Mouse (Mus musculus) yolk sac, embryonic 10.5 days (tissue): ENCODE data around the gene Lypd4.
"Not testable (repeated sequence)": the region's sequence is repeated elsewhere in the genome, so short reads cannot be mapped to it uniquely, and the experiment has no call there.

Experiments used
- DNase-seq: peaks from one replicate; pipeline ENCODE4 v3.0.0-alpha.2; 2017; ENCODE audit warnings: low spot score

Gene Lypd4

GRCm38 (mm10) chr7:24846576-24846975, 23.2 kb downstream of the Lypd4 start:
- not testable (repeated sequence) for DNase-seq

DNA sequence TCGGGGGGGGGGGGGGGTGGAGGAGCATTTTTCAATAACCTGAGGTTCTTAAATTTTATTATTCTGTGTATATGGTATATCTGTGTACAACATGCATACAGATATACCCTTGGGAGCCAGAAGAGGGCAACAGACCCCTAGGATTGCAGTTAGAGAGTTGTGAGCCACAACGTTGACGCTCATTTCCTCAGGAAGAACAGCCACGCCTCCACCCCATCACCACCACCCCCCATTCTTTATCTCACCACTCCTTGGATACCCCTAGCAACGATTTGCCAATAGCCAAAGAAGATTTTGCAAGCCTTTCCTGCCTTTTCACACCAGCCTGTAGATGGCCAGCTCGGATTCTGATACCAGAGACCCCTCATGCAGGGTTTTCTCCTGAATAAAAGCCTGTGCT, 24.0 kb downstream of the Lypd4 start:
- DNase-seq = peak; percentile 63

DNA sequence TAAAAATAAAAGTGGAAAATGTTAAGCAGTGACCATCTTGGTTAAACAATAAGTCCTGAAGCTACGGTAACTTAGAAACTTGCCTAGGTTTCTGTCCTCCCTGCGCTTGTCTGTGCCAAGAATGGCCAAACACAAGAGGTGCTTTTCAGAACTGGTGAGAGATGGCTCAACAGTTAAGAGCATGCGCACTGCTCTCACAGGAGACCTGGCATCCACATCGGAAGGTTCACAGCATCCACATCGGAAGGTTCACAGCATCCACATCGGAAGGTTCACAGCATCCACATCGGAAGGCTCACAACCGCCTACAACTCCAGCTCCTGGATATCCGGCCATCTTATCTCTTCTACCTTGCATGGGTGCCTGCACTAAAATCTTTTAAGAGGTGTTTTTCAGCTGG, 24.6 kb downstream of the Lypd4 start:
- no peak for DNase-seq

GRCm38 (mm10) chr7:24844144-24844543, 25.6 kb downstream of the Lypd4 start:
- DNase-seq = no peak

GRCm38 (mm10) chr7:24841009-24841408, 28.7 kb downstream of the Lypd4 start:
- DNase-seq = no peak

- DNase-seq = no peak
These were observed 29.4 kb downstream of the Lypd4 start for GRCm38 (mm10) chr7:24840331-24840730.

GRCm38 (mm10) chr7:24839410-24839808, 30.3 kb downstream of the Lypd4 start:
- DNase-seq = no peak

DNA sequence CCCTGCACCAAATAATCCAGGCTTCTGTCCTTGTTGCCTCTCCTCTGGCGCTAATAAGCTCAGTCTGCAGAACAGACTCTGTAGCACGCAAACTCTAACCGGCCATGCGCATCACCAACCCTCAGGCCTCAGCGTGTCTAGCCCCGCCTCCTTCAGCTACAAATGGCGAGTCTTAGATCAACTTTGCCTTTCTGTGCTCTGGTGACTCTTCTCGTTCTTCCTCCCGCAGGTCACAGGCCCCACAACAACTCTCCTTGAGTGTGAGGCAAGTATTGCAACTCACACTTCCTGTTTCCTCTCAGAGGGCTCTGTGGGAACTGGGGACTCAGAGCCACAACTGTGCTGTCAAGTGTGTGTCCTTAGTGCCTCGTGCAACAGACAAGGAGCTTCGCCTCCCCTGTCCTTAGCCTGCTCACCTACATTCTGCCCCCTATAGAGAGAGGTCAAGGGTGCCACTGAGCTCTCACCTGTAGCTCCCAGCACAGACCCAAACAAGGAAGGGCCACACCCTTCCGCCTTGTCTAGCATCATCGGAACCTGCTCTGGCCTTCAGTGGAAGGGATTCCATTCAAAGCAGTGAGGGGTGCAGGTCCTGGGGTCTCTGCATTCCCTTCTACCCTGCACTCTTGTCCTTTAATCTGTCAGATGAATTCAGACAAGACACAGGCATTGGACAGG, 30.9 kb downstream of the Lypd4 start:
- DNase-seq = not testable (repeated sequence)

DNA sequence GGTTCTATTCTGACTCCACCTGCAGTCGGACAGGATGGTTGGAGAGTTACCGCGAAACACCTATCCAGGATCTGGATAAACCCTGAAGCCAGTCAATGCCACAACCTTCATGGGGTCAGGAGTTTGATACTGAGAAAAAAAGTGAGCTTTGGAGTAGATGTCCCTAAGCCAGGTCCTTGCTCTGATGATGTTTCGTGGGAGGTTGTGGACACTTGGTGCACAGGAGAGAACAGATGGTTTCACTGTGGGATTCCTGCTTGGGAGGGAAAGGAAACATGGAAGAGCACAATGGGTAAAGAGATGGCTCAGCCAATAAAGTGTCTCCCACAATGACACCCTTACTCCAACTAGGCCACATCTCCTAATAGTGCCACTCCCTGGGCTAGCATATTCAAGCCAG, 42.6 kb downstream of the Lypd4 start:
- no peak for DNase-seq

DNA sequence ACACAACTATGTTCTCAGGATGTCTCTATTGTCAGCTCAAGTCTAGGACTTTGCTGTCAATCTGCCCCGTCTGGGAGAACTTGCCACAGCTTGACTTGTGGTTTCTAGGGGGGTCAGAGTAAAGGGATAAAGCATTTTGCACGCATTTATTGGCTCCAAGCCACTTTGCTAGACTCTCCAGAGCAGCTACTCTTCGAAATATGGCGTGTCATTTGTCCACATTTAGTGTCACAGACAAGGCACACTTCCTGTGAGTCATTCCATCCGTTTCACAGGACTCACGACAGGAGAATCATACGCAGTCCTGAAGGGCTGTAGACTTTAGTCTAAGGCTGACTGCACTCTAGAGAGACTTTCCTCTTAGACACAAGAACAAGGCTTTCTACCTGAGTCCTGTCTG, 45.3 kb downstream of the Lypd4 start:
- DNase-seq = no peak

DNA sequence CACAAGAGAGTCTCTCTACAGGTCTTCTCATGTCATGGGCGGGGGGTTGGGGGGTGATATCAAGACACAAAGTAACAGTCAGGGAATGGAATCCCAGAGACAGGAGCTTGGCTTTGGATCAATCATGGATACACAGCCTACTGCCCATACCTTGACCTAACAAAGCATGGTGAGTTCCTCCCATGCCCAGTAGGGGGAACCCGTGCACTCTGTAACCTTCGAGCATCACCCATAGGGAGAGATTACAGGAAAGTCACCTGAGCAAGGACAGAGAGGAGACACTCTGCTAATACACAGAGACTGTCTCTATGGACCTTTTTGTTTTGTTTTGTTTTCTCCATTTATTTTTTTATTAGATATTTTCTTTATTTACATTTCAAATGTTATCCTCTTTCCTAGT, 52.2 kb downstream of the Lypd4 start:
- DNase-seq = peak; percentile 32
